8 mouse cellular contexts compared by ENCODE assay signal in genomic region chr6:49096421-49096820, GRCm38 (mm10). TPM values are rescaled to one million over a fixed set of nuclear protein-coding genes. Genes with fewer than 3 reads are reported as not detected.
A peak's percentile ranks its signal among the peaks of the same experiment; 100 is the strongest.
DNase-seq lines count a peak whose midpoint lies in the region; ATAC-seq lines count a peak whose summit lies in the region.

No protein-coding gene starts in this region.

- peak overlapping the region; percentile 20; the same call in 1 of the 2 replicates for H3K27ac ChIP-seq in hindbrain, embryonic 14.5 days
- no peak overlapping the region for H3K27ac ChIP-seq in hindbrain, embryonic 10.5 days

- DNase-seq in hindbrain, embryonic 14.5 days (ENCODE audit: low spot score) = no peak
- DNase-seq in hindbrain, embryonic 10.5 days (ENCODE audit: low spot score) = no peak
- peak; percentile 88 for DNase-seq in Muller cell, postnatal 12 days (ENCODE audit: inconsistent ontology term)
- peak; percentile 39 to 49 for DNase-seq in cerebellum, postnatal 14 days
- peak; percentile 55 to 60 for DNase-seq in heart, postnatal 10 days
- peak; percentile 28 to 36 for DNase-seq in left cerebral cortex, postnatal 36 days (ENCODE audit: low spot score in 2 of 2)
- no peak for DNase-seq in spleen, postnatal 4 days (ENCODE audit: low spot score in 2 of 2)
- no peak for DNase-seq in embryo, embryonic 11 days

- H3K4me3 ChIP-seq in hindbrain, embryonic 14.5 days (replicated peaks; ENCODE audit: low read length) = no peak overlapping the region
- H3K4me3 ChIP-seq in hindbrain, embryonic 10.5 days = no peak overlapping the region

- peaks cover 68% of the 10 kb centered on the region for H3K36me3 ChIP-seq in hindbrain, embryonic 14.5 days (replicated peaks; ENCODE audit: control insufficient read depth, insufficient read depth)
- H3K36me3 ChIP-seq in hindbrain, embryonic 10.5 days = peaks cover 100% of the 10 kb centered on the region

- H3K9me3 ChIP-seq in hindbrain, embryonic 14.5 days (ENCODE audit: control insufficient read depth, low read length) = no peaks in the 10 kb centered on the region
- H3K9me3 ChIP-seq in hindbrain, embryonic 10.5 days = no peaks in the 10 kb centered on the region

- H3K4me1 ChIP-seq in hindbrain, embryonic 14.5 days (replicated peaks; ENCODE audit: control insufficient read depth, insufficient read depth, low read length) = peaks cover 13% of the 10 kb centered on the region; the same call in 1 of the 2 replicates
- no peaks in the 10 kb centered on the region for H3K4me1 ChIP-seq in hindbrain, embryonic 10.5 days (replicated peaks)

- ATAC-seq in hindbrain, embryonic 14.5 days (ENCODE audit: low FRiP score) = 0 out of 2 replicates have a peak, but pooled peaks have one; percentile 2

- H3K4me2 ChIP-seq in hindbrain, embryonic 14.5 days (replicated peaks) = no peak overlapping the region

- WGBS in hindbrain, embryonic 14.5 days = 84% methylated on average over 7 of the region's 7 CpGs
- 94% methylated on average over 7 of the region's 7 CpGs for WGBS in hindbrain, embryonic 10.5 days

- H3K27me3 ChIP-seq in hindbrain, embryonic 14.5 days (ENCODE audit: control insufficient read depth, insufficient read depth, low read length) = no peaks in the 10 kb centered on the region
- H3K27me3 ChIP-seq in hindbrain, embryonic 10.5 days (ENCODE audit: insufficient read depth, poor library complexity, severe bottlenecking) = no peaks in the 10 kb centered on the region

- no peak overlapping the region for H3K9ac ChIP-seq in hindbrain, embryonic 14.5 days

- intact Hi-C loops in heart, postnatal 10 days (cut with DNase I) = loop anchor here (2.0 kb wide), 1 partner anchor 22 kb away; no protein-coding TSS in a partner anchor
- intact Hi-C loops in left cerebral cortex, postnatal 36 days (cut with DNase I) = no loop called here

RNA-seq across cellular contexts. Expression of gene Malsu1, which starts 22.8 kb away (rescaled TPM):
- 64.2 and 74.2 TPM in 2 replicates for polyA plus RNA-seq in hindbrain, embryonic 14.5 days (2014; fragmentation: Nextera tagmentation; extraction: Ambion mirVana)
- 69.7 and 79.3 TPM in 2 replicates for polyA plus RNA-seq in hindbrain, embryonic 10.5 days (2016; fragmentation: Nextera tagmentation; extraction: Ambion mirVana)
- total RNA-seq in heart, postnatal 10 days (2021) = 10 to 100 TPM; 33.1 to 35.1 TPM
- total RNA-seq in left cerebral cortex, postnatal 36 days (2021) = 10 to 100 TPM; 30.4 to 32.0 TPM

Comparison
In these comparisons a context has a peak if more than half of its experiments do, and no peak if none do; other contexts are left out.
1. DNase-seq: peak in Muller cell, postnatal 12 days (single experiment), cerebellum, postnatal 14 days (2 of 2), heart, postnatal 10 days (2 of 2) and left cerebral cortex, postnatal 36 days (2 of 2); none in hindbrain, embryonic 14.5 days (single experiment), hindbrain, embryonic 10.5 days (single experiment), spleen, postnatal 4 days (0 of 2) and embryo, embryonic 11 days (single experiment).